Comparison of ENCODE assay signal across 30 mouse cellular contexts in genomic region chrX:102170900-102171299, GRCm38 (mm10). TPM values are rescaled to one million over a fixed set of nuclear protein-coding genes. Genes with fewer than 3 reads are reported as not detected.
DNase-seq lines count a peak whose midpoint lies in the region; ATAC-seq lines count a peak whose summit lies in the region.
"Had no signal": no experiment of that assay in that cellular context is flagged by ENCODE, and none has a peak within 500 bp of the region (broad histone marks: within the 10 kb centered on the region; RNA-seq: fewer than 3 reads in every experiment).

No protein-coding gene starts in this region.

- no peaks in the 10 kb centered on the region for H3K36me3 ChIP-seq in liver, embryonic 13.5 days
- H3K36me3 ChIP-seq in liver, embryonic 16.5 days (ENCODE audit: control insufficient read depth, insufficient read depth), result no peaks in the 10 kb centered on the region
- H3K36me3 ChIP-seq: embryonic facial prominence, embryonic 10.5 days; embryonic facial prominence, embryonic 13.5 days; forebrain, embryonic 12.5 days; forebrain, embryonic 15.5 days; heart, embryonic 12.5 days; heart, embryonic 15.5 days; hindbrain, embryonic 10.5 days; hindbrain, embryonic 13.5 days had no signal

- peak overlapping the region; percentile 45; the same call in 1 of the 2 replicates for H3K27ac ChIP-seq in liver, embryonic 13.5 days
- H3K27ac ChIP-seq in liver, embryonic 16.5 days (ENCODE audit: low read length), result no peak overlapping the region
- H3K27ac ChIP-seq: embryonic facial prominence, embryonic 10.5 days; embryonic facial prominence, embryonic 13.5 days; forebrain, embryonic 12.5 days; forebrain, embryonic 15.5 days; heart, embryonic 15.5 days; hindbrain, embryonic 10.5 days; hindbrain, embryonic 13.5 days had no signal

- peak; percentile 89 for ATAC-seq in liver, embryonic 13.5 days (ENCODE audit: low read depth)
- ATAC-seq in liver, embryonic 16.5 days (ENCODE audit: low read depth), result peak; percentile 67
- peak; percentile 97 for ATAC-seq in megakaryocyte-erythroid progenitor cell, adult 5-6 weeks (replicated peaks; ENCODE audit: low FRiP score, low TSS enrichment, poor library complexity, severe bottlenecking)
- ATAC-seq: activated CD4-positive, CD25-positive, alpha-beta regulatory T cell, adult 4 months; CD4-positive, CD25-positive, alpha-beta regulatory T cell, adult 4 months; forebrain, embryonic 15.5 days; hindbrain, embryonic 16.5 days had no signal

- H3K9me3 ChIP-seq in liver, embryonic 13.5 days (replicated peaks), result no peaks in the 10 kb centered on the region
- H3K9me3 ChIP-seq in liver, embryonic 16.5 days (replicated peaks; ENCODE audit: control insufficient read depth, low read length), result no peaks in the 10 kb centered on the region
- H3K9me3 ChIP-seq: embryonic facial prominence, embryonic 10.5 days; embryonic facial prominence, embryonic 13.5 days; forebrain, embryonic 12.5 days; forebrain, embryonic 15.5 days; heart, embryonic 12.5 days; heart, embryonic 15.5 days; hindbrain, embryonic 10.5 days; hindbrain, embryonic 13.5 days had no signal

- peaks cover 10% of the 10 kb centered on the region; the same call in 1 of the 2 replicates for H3K4me1 ChIP-seq in liver, embryonic 13.5 days (replicated peaks)
- no peaks in the 10 kb centered on the region for H3K4me1 ChIP-seq in liver, embryonic 16.5 days (ENCODE audit: control insufficient read depth, low read depth, low read length)
- H3K4me1 ChIP-seq: forebrain, embryonic 12.5 days; heart, embryonic 15.5 days had no signal

- no peak overlapping the region; the same call in 1 of the 2 replicates for H3K9ac ChIP-seq in liver, embryonic 13.5 days
- H3K9ac ChIP-seq in liver, embryonic 16.5 days (ENCODE audit: low read depth, low read length), result no peak overlapping the region
- H3K9ac ChIP-seq: embryonic facial prominence, embryonic 13.5 days; forebrain, embryonic 12.5 days; forebrain, embryonic 15.5 days; heart, embryonic 12.5 days; heart, embryonic 15.5 days; hindbrain, embryonic 13.5 days had no signal

- no peak overlapping the region for H3K4me3 ChIP-seq in liver, embryonic 13.5 days (replicated peaks)
- no peak overlapping the region for H3K4me3 ChIP-seq in liver, embryonic 16.5 days (ENCODE audit: low read depth, low read length)
- H3K4me3 ChIP-seq: embryonic facial prominence, embryonic 10.5 days; embryonic facial prominence, embryonic 13.5 days; erythroblast, embryonic 14.5 days; forebrain, embryonic 12.5 days; forebrain, embryonic 15.5 days; heart, embryonic 12.5 days; heart, embryonic 15.5 days; hindbrain, embryonic 10.5 days; hindbrain, embryonic 13.5 days had no signal

- peak; percentile 39 for DNase-seq in c-Kit-positive CD71-positive TER-119-positive erythroid progenitor cells, embryonic 14.5 days (ENCODE audit: low spot score)
- peak; percentile 26 for DNase-seq in liver, embryonic 13.5 days
- DNase-seq in layer of hippocampus, postnatal 14 days (ENCODE audit: low spot score in 2 of 2), result no peak
- no peak for DNase-seq in adrenal gland, adult 18-20 months (ENCODE audit: low spot score in 2 of 2)
- no peak for DNase-seq in retina, postnatal 1 day
- DNase-seq: adrenal gland, postnatal 10 days; adrenal gland, postnatal 36 days; cerebellum, adult 11 months; cerebellum, adult 2 months; cerebellum, adult 9-11 months; cerebellum, postnatal 25 days; embryo, embryonic 11 days; gastrocnemius, postnatal 25 days; heart, adult 18-20 months; heart, postnatal 10 days; heart, postnatal 36 days had no signal

- peaks cover 2% of the 10 kb centered on the region; the same call in 1 of the 2 replicates for H3K27me3 ChIP-seq in liver, embryonic 13.5 days
- H3K27me3 ChIP-seq in liver, embryonic 16.5 days (ENCODE audit: control insufficient read depth, insufficient read depth, low read depth, low read length), result no peaks in the 10 kb centered on the region
- H3K27me3 ChIP-seq: forebrain, embryonic 15.5 days; heart, embryonic 15.5 days had no signal

- 13% methylated on average over 3 of the region's 3 CpGs for WGBS in liver, embryonic 13.5 days (ENCODE audit: insufficient replicate concordance)
- 21% methylated on average over 3 of the region's 3 CpGs for WGBS in liver, embryonic 16.5 days (ENCODE audit: insufficient replicate concordance)

- no peak overlapping the region for H3K4me2 ChIP-seq in liver, embryonic 13.5 days
- H3K4me2 ChIP-seq in liver, embryonic 16.5 days (ENCODE audit: low read depth, low read length), result no peak overlapping the region; the same call in 1 of the 2 replicates
- H3K4me2 ChIP-seq: embryonic facial prominence, embryonic 13.5 days; forebrain, embryonic 12.5 days; forebrain, embryonic 15.5 days; heart, embryonic 12.5 days; heart, embryonic 15.5 days; hindbrain, embryonic 13.5 days had no signal

RNA-seq across cellular contexts. Expression of gene Ercc6l, which starts 14.0 kb away (rescaled TPM):
- 11.9 and 16.2 TPM in 2 replicates for polyA plus RNA-seq in liver, embryonic 13.5 days (2015; fragmentation: Nextera tagmentation; extraction: Ambion mirVana)
- 9.3 and 9.4 TPM in 2 replicates for polyA plus RNA-seq in liver, embryonic 16.5 days (2015; fragmentation: Nextera tagmentation; extraction: Ambion mirVana)
- 14.2 and 22.9 TPM in 2 replicates for total RNA-seq in megakaryocyte-erythroid progenitor cell, adult 5-6 weeks (2014; fragmentation: Nextera tagmentation)
- 27.2 and 27.8 TPM in 2 replicates for total RNA-seq in megakaryocyte-erythroid progenitor cell, adult 5-6 weeks (2017)
- total RNA-seq in layer of hippocampus, postnatal 14 days (2021), result under 1 TPM; 0.29 to 0.62 TPM
- total RNA-seq in adrenal gland, adult 18-20 months (2021), result under 1 TPM; 0.42 to 0.43 TPM

RNA-seq across cellular contexts. Expression of gene Rps4x, which starts 18.3 kb away (rescaled TPM):
- polyA plus RNA-seq in liver, embryonic 13.5 days (2015; fragmentation: Nextera tagmentation; extraction: Ambion mirVana), result 623 and 645 TPM in 2 replicates
- 369 and 386 TPM in 2 replicates for polyA plus RNA-seq in liver, embryonic 16.5 days (2015; fragmentation: Nextera tagmentation; extraction: Ambion mirVana)
- total RNA-seq in megakaryocyte-erythroid progenitor cell, adult 5-6 weeks (2014; fragmentation: Nextera tagmentation), result 4,499 and 4,557 TPM in 2 replicates
- total RNA-seq in megakaryocyte-erythroid progenitor cell, adult 5-6 weeks (2017), result 2,530 and 2,821 TPM in 2 replicates
- 100 to 1,000 TPM; 472 to 534 TPM for total RNA-seq in layer of hippocampus, postnatal 14 days (2021)
- total RNA-seq in adrenal gland, adult 18-20 months (2021), result 1,000 to 10,000 TPM in 1 of 2 experiments, 100 to 1,000 TPM in 1; 821 to 1,009 TPM

RNA-seq across cellular contexts. Expression of gene Pin4, which starts 51.7 kb away (rescaled TPM):
- polyA plus RNA-seq in liver, embryonic 13.5 days (2015; fragmentation: Nextera tagmentation; extraction: Ambion mirVana), result 51.4 and 58.1 TPM in 2 replicates
- polyA plus RNA-seq in liver, embryonic 16.5 days (2015; fragmentation: Nextera tagmentation; extraction: Ambion mirVana), result 35.7 and 38.8 TPM in 2 replicates
- 67.6 and 96.7 TPM in 2 replicates for total RNA-seq in megakaryocyte-erythroid progenitor cell, adult 5-6 weeks (2014; fragmentation: Nextera tagmentation)
- 162 and 169 TPM in 2 replicates for total RNA-seq in megakaryocyte-erythroid progenitor cell, adult 5-6 weeks (2017)
- 10 to 100 TPM; 34.4 to 39.2 TPM for total RNA-seq in layer of hippocampus, postnatal 14 days (2021)
- total RNA-seq in adrenal gland, adult 18-20 months (2021), result 10 to 100 TPM; 47.7 to 66.1 TPM

Comparison
In these comparisons a context has a peak if more than half of its experiments do, and no peak if none do; other contexts are left out.
1. DNase-seq: peak in c-Kit-positive CD71-positive TER-119-positive erythroid progenitor cells, embryonic 14.5 days (single experiment) and liver, embryonic 13.5 days (single experiment); none in layer of hippocampus, postnatal 14 days (0 of 2), adrenal gland, adult 18-20 months (0 of 2) and retina, postnatal 1 day (single experiment).
2. RNA of gene Ercc6l, which starts 14.0 kb away (total RNA-seq): 14.2 to 27.8 TPM in megakaryocyte-erythroid progenitor cell, adult 5-6 weeks; 0.29 to 0.62 TPM in layer of hippocampus, postnatal 14 days and 0.42 to 0.43 TPM in adrenal gland, adult 18-20 months; every median in the first group is over 4 times any median in the second.
3. Peak in every context shown above with its lines, with median percentiles within 50 percentile points of each other: ATAC-seq.